Mouse (Mus musculus) mouse embryonic stem cell (cell line): Measurements from ENCODE around the gene Rpl7l1.

Experiments
- in situ Hi-C, 2 experiments: fragments of 300-500 bp; cut with MboI; formaldehyde crosslinking; loops; 1 replicate in 1 of 2; 3 replicates in 1 of 2; pipeline ENCODE4 v1.14.3; 2019 to 2020; ENCODE audit warnings: low sequenced_read_pairs in 2 of 2, low pct_unique_long_range_greater_than_20kb in 1 of 2, mixed read lengths in 1 of 2; ENCODE audit not compliant: unreplicated experiment in 1 of 2

Rpl7l1 gene

DNA sequence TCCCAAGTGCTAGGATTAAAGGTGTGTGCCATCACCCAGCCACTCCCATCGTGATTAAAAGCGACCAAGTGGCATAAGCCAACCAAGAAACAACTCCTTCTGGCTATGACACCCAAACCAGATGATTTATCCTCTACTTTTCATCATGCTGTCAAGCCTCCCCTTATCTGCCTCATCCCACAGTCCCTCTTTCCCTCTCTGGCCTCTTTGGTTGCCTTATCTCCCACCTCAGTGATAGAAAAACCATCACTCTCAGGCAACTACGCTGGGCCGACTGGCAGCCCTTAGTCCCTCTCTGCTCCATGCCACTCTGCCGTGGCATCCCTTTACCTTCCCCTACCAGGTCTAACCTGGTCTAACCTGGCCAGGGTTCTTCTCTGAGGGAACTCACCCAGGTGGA is 4.5 kb upstream of the Rpl7l1 start:
- in situ Hi-C loops, result no loop called here

GRCm38 (mm10) chr17:46783222-46783565 is 722 bp upstream of the Rpl7l1 start:
- in situ Hi-C loops, result no loop called here

GRCm38 (mm10) chr17:46781876-46782275 is 596 bp downstream of the Rpl7l1 start:
- in situ Hi-C loops, result no loop called here

GRCm38 (mm10) chr17:46776087-46776486 is 6.4 kb downstream of the Rpl7l1 start:
- in situ Hi-C loops, result loop anchor here in 1 of 2 experiments (10.0 kb wide), 1 partner anchor 109 kb away; no protein-coding TSS in a partner anchor

- in situ Hi-C loops, result loop anchor here in 1 of 2 experiments (10.0 kb wide), 1 partner anchor 110 kb away; no protein-coding TSS in a partner anchor
These were observed 7.4 kb downstream of the Rpl7l1 start for GRCm38 (mm10) chr17:46775070-46775469.

DNA sequence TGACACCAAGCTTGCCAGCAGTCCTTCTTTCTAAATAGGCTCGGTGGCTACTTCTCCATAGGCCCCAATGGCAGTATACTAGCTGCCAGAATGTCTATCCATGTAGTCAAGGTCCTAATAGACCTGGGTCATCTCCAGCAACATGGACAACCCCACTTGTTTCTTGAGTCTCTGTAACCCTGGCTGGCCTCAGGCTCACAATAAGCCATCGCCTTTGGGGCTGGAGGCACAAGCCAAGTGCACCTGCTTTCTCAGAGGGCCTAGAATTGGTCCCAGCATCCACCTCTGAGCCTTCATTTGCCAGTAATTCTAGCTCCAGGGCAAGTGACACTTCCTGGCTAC is 8.4 kb downstream of the Rpl7l1 start:
- in situ Hi-C loops, result loop anchor here (10.0 to 25.0 kb wide), 2 partner anchors 111 to 238 kb away; partner anchors contain the start of gene Ubr2 (in 1 of the 2)

DNA sequence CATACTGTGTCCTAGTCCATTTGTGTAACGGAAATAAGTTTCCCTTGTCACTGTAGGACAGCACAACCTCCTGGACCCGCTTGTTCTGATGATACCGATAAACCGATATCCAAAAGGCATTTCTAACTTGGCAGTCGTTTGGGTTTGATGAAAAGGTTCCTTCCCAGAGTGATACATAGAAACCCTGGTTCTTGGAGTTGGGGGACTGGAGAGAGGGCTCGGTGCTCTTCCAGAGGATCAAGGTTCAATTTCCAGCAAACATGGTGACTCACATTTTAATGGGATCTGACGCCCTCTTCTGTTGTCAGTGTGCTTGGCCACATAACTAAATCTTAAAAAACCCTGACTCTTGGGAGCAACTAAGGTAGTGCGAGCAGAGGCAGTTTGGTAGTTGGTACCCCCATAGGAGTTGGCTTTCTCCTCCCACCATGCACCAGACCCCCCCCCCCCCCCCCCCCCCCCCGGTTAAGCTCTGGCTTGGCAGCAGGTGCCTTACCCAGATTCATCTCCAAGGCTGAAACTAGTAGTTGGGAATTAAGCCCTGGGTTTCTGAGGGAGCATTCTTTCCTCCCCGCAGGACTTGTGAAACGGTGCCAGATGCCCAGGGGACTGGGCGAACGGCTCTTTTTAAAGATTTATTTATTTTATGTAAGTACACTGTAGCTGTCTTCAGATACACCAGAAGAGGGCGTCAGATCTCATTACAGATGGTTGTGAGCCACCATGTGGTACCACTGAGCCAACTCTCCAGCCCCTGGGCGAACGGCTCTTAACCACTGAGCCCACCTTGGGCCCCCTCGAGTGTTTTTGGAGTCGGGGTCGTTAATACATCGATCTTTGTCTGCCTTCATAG is 9.0 kb downstream of the Rpl7l1 start:
- in situ Hi-C loops, result loop anchor here (10.0 to 25.0 kb wide), 2 partner anchors 111 to 239 kb away; partner anchors contain the start of gene Ubr2 (in 1 of the 2)

- in situ Hi-C loops, result loop anchor here (10.0 to 25.0 kb wide), 2 partner anchors 112 to 240 kb away; partner anchors contain the start of gene Ubr2 (in 1 of the 2)
These were observed 9.8 kb downstream of the Rpl7l1 start, which contains the start of gene 2310039H08Rik for GRCm38 (mm10) chr17:46772404-46773277. 2310039H08Rik (plus strand) TSS chr17:46772635.

GRCm38 (mm10) chr17:46772038-46772403 is 10.5 kb downstream of the Rpl7l1 start:
- in situ Hi-C loops, result loop anchor here (10.0 to 25.0 kb wide), 2 partner anchors 113 to 240 kb away; partner anchors contain the start of gene Ubr2 (in 1 of the 2)

- in situ Hi-C loops, result loop anchor here (10.0 to 25.0 kb wide), 2 partner anchors 113 to 241 kb away; partner anchors contain the start of gene Ubr2 (in 1 of the 2)
These were observed 10.9 kb downstream of the Rpl7l1 start for GRCm38 (mm10) chr17:46771616-46772015.

DNA sequence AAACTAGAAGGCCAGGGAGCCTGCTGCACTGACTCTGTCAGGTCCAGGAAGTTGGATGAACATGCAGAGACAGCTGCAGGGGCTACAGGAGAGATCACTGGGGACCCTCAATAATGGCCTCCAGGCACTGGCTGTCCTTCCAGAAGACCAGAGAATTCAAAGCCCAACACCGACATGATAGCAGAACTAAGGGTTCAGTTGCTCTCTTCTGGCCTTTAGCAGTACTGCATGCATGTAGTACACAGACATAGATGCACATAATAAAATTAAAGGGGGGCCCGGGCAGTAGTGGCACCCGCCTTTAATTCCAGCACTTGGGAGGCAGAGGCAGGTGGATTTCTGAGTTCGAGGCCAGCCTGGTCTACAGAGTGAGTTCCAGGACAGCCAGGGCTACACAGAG is 11.4 kb downstream of the Rpl7l1 start:
- in situ Hi-C loops, result loop anchor here (10.0 to 25.0 kb wide), 2 partner anchors 114 to 241 kb away; partner anchors contain the start of gene Ubr2 (in 1 of the 2)

- in situ Hi-C loops, result loop anchor here (10.0 to 25.0 kb wide), 2 partner anchors 114 to 242 kb away; partner anchors contain the start of gene Ubr2 (in 1 of the 2)
These were observed 11.9 kb downstream of the Rpl7l1 start for GRCm38 (mm10) chr17:46770546-46770945.

DNA sequence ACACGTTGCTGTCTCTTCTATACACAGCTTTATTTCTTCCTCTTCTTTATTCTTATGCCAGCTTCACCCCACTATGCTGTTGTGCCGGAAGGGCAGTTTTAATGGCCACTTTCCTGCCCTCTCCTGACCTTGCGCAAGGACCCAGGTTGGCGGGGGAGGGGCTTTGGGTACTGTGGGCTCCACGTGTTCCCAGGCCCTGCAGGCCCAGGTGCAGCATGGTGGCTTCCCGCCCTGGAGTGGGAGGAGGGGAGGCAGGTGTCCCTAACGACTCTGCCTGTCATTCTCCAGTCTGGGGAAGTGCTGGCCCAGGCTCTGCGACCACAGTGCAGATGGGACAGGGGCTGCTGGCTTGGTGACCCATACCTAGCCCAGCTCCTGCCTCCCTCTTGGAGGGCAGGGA is 14.6 kb downstream of the Rpl7l1 start:
- in situ Hi-C loops, result loop anchor here in 1 of 2 experiments (25.0 kb wide), 1 partner anchor 244 kb away; the partner anchor contains the start of gene Ubr2

DNA sequence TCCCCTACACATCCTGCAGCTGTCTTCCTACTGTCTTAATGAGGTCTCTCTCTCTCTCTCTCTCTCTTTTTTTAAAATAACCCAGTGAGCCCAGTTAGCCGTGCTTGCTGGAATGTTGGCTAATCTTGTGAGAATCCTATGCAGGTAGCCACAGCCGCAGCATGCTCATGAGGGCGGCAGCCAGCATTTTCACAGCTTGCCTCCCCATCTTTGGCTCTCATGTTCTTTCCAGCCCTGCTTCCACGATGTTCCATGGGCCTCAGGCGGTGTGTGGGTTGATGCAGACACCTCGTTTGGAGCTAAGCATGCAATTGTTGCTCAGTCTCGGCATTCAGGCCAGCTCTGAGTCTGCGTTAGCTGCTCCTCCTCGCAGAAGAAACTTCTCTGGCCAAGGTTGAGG is 17.6 kb downstream of the Rpl7l1 start:
- in situ Hi-C loops, result loop anchor here in 1 of 2 experiments (25.0 kb wide), 1 partner anchor 247 kb away; the partner anchor contains the start of gene Ubr2

- in situ Hi-C loops, result loop anchor here in 1 of 2 experiments (25.0 kb wide), 1 partner anchor 249 kb away; the partner anchor contains the start of gene Ubr2
These were observed 18.9 kb downstream of the Rpl7l1 start, which contains the start of gene Ptcra for GRCm38 (mm10) chr17:46763544-46763943. Ptcra (minus strand) TSS chr17:46763712.

GRCm38 (mm10) chr17:46758753-46759152 is 23.7 kb downstream of the Rpl7l1 start:
- in situ Hi-C loops, result loop anchor here in 1 of 2 experiments (25.0 kb wide), 1 partner anchor 254 kb away; the partner anchor contains the start of gene Ubr2

DNA sequence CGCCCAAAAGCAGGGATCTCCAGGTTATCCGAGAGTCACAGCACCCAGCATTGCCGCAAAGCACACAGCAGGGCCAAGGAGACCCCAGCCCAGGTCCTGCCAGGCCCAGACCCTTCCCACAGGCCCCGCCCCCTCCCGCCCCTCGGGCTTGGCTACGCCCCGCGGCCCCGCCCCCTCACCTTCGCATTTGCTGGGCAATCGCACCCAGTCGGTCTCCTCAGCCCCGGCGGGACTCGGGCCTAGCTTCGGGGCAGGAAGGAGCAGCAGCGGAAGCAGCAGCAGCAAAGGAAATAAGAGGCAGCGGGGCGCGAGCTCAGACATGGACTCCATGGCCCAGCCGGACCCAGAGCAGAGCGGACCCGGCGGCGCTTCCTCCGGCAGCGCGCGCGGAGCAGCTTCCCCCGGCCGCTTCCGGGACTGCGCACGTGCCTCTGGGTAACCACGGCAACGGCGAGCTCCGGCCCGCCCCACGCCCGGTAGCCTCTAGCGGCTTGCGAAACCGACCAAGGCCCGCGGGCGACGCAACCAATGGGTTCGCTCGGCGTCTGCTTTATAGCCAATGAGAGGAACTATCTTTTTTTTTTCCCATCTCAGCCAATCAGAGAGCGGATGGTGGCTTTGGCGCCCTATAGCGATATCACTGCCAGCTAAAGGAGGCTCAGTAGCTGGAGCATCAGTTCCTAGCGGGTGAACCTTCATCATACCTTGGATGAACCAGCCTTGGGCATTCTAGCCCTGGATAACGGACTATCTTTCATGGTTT is 30.5 kb downstream of the Rpl7l1 start, which contains the start of gene Cnpy3:
Gene Cnpy3, minus strand, starts transcription at position 421 of the 763 bp plus-strand sequence.
- in situ Hi-C loops, result loop anchor here in 1 of 2 experiments (25.0 kb wide), 1 partner anchor 260 kb away; the partner anchor contains the start of gene Ubr2
